Mouse (Mus musculus): ENCODE data around the gene Limd1. TPM values are rescaled to one million over a fixed set of nuclear protein-coding genes. Genes with fewer than 3 reads are reported as not detected.

Gene Limd1
- 33.6 and 33.7 TPM in 2 replicates for polyA plus RNA-seq (2015; fragmentation: Nextera tagmentation; extraction: Ambion mirVana)

DNA sequence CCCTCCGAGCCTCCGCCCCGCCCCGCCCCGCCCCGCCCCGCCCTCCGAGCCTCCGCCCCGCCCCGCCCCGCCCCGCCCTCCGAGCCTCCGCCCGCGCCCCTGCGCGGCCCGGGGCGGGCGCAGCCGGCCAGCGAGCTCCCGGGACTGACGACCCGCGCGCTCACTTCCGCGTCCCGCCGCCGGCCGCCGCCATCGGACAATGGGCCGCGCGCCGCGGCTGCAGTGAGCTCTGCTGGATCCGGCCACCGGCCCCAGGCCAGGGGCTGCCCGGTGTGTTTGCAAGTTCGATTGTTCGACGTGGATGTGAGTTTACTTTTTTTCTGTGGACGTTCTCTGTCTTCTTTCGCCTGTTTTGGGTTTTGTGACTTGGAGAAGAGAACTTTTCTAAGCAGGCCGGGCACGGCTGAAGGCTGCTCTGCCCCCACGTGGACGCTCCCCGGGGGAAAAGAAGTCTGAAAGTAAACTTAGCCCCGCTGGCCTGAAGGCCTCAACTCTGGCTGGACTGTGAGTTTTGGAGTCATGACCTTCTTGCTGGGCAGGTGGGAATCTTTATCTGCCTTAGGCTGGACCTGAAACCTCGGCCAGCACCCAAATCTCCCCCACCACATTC lies at the start of gene Limd1:
TSS of gene Limd1 (plus strand) at position 121 of the 610 bp plus-strand sequence.
- DNase-seq (ENCODE audit: low spot score), result peak; percentile 66

DNA sequence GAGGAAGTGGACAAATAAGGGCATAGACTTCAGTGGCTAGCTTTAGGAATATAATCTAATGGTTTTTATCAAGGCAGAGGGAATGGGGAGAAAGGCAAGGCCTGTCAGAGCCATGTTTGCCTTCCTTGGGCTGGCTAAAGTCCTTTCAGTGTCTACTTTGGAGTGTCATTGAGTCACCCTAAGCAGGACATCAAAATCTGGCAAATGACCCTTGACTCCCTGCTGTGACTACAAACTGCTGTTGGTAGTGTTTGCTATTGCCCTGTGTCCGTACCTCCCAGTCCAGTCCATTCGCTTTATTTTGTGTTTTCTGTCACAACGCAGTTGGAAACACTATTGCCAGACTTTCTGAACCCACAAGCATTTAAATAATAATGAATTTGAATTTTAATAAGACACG lies 48.6 kb upstream of the Limd1 start:
- no peak for DNase-seq (ENCODE audit: low spot score)

DNA sequence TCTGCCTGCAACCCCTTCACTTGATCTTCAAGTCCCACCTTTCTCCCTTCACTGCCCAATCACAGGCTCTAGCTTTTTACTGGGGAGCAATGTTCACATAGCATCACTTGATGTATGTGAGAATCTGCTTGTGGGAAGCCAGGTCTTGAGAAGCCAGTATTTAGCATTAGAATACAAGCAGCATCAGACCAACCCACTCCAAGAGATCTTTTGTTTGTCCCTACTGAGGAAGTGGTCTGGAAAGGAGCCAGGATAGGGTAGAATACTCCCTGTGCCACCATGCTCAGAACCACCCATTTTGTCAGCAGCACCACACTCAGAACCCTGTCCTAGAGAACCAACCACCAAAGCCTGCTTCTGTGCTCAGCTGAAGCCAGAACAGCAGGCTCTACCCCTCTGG lies 47.5 kb upstream of the Limd1 start:
- DNase-seq (ENCODE audit: low spot score), result no peak

DNA sequence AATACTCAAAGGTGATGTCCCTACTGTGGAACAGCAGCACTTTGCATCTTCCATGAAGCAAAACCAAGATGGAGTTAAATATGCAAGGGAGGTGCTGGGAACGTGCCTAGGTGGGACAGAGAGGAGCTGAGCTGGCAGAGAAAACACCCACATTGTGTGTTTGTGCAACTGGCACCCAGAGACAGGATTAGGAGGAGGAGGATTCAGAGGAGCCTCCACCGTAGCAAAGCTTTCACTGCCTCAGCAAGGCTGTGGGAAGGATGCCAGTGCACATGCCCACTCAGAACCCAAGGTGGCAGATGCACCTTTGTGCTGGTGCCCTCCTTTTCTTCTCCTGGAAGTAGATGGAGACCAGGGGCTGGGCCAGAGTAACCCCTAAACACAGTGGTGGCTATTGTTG lies 40.3 kb upstream of the Limd1 start:
- no peak for DNase-seq (ENCODE audit: low spot score)

DNA sequence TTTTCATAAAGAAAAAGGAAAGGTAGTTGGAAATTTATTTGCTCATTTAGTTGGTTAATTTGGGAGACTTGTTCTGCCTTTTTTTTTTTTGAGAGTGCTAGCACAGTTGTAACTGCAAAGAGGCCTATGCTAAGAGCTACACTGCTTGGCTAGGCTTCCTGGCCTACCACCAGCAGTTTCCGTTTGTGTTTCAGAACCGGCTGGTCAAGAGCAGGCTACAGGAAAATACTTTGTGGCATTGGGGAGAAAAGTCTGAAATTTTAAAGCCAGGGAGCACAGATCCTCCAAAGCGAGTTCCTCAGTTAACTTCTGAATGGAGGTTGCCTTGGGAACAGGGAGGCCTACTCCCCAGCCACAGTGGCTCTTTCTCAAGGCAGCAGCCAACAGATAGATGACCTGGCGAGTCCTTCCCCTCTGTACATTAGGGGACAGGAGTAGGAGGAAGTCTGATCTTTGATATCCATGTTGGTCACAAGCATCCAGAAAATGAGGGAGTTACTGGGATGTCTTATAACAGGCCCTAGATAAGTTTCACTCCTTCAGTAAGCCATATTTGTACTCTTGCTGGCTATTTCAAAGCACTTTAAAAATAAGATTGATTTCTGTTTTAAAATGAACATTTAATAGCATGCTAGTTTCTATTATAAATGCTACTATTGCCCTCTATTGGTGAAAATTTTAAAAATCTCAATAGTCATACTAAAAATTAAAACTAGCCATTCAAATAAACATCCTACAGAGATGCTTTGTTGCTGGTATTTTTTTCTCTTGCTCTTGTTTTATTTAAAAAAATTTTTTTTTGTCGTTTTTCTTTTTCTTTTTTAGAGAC lies 38.1 kb upstream of the Limd1 start:
- no peak for DNase-seq (ENCODE audit: low spot score)

DNA sequence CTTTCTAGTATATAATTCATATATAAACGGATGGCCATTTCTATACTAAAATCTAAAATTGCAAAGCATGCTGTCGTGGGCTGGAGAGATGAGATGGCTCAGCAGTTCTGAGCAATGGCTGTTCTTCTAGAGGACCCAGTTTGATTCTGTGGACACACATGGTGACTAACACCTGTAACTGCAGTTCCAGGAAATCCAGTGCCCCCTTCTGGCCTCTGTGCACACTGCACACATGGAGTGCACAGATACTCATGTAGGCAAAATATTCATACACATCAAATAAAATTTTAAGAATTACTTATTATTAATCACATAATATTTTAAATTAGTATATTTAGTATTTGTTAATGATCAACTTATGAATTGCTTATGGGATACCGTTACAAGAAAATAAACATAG lies 31.4 kb upstream of the Limd1 start:
- peak; percentile 22 for DNase-seq (ENCODE audit: low spot score)

DNA sequence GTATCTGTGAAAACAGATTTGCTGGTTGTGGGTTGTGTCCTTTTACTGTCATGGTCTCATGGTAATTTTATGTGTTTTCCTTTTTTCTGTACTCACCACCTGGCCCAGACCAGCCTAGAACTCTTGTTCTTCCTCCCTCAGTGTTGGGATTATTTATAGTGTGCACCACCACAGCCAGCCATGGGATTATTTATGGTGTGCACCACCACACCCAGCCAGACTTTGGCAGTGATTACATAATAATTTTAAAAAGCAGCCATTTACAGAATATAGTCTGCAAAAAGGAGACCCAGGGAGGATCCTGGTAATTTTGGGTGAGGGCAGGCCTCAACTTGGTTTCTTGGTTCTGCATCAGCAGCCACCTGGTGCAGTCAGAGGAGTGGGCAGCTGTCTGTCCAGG lies 29.9 kb upstream of the Limd1 start:
- DNase-seq (ENCODE audit: low spot score), result no peak

DNA sequence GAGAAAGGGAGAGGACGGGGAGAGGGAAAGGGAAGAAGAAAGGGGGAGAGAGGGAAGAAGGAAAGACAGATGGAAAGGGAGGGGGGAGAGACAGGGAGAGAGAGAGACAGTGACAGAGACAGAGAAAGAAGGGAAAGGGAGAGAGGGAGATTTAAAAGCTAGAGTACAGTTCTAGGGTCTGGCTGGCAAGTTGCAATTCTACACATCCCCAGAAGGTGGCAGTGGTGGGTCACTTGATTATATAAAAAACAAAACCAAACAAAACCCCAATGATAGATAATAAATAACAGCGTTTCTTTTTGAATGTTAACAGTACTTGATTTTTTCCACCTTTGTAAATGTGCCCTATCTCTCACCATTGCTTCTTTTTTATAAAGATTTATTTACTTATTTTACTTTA lies 28.3 kb upstream of the Limd1 start:
- peak; percentile 59 for DNase-seq (ENCODE audit: low spot score)

DNA sequence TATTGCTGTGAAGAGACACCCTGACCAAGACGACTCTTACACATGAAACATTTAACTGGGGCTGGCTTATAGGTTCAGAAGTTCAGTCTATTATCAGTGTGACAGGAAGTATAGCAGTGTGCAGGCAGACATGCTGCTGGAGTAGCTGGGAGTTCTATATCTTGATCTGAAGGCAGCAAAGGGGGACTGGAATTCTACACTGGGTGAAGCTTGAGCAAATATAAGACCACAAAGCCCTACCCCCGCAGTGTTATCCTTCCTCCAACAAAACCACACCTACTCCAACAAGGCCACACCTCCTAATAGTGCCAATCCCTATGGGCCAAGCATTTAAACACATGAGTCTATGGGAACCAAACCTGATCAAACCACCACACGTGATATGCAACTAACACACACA lies 26.7 kb upstream of the Limd1 start:
- no peak for DNase-seq (ENCODE audit: low spot score)

DNA sequence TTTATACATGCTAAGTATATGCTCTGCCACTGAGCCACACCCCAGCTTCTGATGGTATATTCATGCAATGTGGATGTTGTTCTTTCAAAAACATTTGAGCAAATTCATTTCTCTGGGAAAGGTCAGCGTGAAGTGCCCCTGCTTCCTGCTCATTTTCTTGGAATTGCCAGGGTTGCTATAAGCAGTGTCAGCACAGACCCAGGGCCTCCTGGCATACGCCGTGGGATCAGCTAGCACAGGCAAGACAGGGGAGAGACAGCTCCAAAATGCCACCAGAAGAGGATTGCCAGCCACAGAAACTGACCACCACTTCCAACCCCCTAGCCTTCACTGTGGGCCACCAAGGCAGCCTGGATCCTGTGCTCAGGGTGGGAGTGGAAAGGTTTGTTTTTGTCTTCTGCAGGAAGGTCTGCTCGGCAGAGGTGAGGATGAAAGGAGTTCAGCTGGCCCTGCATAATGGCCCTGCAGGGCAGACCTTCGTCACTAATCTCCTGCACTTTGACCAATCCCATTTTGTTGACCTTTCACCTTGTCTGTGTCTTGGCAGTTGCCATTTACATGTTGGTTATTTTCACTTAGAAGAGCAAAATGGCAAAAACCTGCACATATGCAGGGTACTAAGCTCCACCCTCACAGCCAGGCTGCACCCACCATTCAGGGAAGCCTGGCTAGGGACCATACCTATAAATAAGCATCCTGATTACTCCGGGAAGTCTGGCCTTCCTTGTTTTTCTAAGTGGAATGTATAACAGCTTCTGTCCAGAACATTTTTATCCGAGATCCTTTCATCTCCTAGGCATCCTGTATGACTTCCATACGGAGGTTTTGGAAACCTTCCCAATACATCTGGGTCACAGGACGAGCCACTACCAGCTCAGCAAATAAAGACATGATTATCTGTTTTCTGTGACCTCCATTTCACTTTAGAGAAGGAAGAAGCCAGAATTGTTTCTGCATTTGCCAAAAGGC lies 21.6 kb upstream of the Limd1 start:
- no peak for DNase-seq (ENCODE audit: low spot score)

DNA sequence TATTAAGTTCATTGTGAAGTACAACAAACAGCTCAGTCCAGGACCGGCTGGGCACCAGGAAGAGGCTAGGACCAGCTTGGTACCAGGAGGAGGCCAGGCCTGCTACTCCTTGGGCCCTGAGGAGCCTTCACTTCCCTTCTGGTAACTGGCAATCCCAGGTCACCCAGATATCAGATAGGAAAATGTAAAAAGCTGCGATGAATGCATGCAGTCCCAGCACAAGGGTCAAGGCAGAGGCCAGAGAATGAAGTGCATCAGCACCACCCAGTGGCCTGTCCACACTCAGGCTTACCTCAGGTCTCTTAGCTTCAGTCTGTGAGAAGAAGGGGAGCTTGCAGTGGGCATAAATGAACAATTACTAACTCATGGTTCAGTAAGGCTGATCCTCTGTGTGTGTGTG lies 20.9 kb upstream of the Limd1 start:
- DNase-seq (ENCODE audit: low spot score), result no peak

DNA sequence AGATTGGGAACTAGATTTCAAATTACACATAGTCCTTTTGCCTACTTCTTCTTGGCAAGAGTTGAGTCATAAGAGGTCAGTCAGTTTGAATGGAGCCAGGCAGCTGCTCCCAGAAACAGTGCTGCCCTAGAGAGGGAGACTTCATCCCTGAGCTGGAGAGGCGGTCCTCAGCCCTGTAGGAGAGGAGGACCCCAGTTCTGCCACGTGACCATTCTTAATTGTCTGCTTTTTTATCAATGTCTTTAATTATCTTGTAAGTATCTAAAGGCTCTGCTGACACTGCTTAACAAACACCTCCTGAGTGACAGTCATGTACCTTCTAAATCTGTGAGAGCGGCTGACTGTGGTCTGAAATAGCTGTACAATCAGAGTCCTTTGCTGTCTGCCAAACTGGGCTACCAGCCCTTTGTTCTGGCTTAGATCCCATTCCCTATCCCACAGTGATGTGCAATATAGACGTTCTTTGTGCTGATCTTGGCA lies 11.3 kb upstream of the Limd1 start:
- no peak for DNase-seq (ENCODE audit: low spot score)

DNA sequence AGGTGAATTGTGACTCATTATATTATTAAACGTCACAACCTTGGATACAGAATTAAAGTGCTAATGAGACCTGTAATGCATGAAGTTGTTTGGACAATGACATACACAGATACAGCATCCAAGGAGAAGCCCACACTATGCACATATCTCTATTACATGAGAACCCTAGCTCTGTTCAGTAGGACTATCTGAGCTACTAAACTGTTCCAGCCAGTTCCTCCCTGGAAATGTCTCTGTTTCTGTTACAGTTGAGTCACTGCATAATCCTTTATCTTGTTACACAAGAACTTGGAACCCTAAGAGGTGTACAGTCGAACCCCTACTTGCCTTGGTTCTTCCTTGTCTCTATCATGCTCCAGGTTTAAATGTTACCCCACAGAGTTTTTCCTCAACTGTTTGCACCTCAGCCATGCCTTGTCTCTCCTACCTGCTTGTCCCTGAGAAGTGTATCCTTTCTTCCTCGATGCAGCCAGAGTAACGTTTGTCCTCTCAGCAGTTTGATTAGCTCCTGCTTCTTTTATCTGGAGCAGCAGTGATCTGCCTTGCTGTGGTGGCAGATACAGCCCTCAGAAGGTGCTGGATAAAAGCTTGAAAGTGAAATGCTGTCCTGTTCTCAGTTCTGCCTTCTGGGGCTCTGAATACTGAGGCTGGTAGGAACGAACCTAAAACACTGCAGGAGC lies 10.0 kb upstream of the Limd1 start:
- no peak for DNase-seq (ENCODE audit: low spot score)

DNA sequence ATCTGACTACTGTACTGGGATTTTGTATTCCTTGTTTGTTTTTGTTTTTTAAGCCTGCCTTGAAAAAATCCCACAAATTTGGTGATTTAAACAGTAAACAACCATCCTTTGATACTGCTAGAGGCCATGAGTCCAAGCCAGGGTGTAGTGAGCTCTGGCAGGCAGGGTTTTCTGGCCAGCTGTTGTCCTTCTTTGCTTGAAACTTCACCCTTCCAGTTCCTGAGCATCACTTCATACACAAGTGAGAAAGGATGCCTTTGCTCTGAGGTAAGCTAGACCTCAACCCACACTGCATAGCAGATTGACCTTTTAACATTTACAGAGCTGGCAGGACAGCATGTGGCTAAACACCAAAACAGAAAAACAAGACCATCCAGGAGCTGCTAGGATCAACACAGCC lies 9.4 kb upstream of the Limd1 start:
- no peak for DNase-seq (ENCODE audit: low spot score)

DNA sequence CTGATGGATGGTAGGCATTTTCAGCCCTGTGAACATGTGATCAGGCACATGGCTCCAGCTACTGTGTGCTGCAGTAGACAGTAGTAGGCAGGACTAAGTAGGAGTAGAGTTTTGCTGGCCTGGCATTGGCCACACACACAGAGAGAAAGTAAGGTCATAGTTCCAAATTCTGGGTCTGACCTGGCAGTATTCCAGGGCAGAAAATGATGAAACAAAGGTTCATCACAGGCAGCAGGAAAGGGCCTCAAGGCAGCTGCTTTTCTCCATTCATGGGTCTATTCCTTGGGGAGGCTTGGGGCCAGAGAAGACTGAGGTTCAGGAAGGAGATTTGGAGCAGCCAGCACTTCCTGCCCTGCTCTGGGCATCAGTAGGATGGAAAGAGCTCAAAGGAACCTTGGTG lies 5.1 kb upstream of the Limd1 start:
- DNase-seq (ENCODE audit: low spot score), result no peak

DNA sequence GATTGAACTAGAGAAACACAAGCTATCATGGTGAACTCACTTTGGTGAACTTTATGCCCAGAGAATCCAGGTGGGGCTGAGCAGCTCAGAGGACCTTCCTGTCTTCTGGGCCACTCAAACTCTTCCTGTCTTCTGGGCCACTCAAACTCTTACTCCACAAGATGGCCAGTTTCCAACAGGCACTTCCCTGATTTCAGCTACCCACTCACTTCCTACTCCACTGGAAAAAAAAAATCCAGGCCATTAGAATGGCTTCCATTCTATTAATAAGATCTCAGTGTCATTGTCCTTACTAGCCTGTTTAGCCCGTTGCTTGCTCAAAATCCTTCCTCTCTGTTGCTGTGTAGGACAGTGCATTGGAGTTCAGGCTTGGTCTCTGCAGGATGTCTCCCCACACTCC lies 2.9 kb upstream of the Limd1 start:
- no peak for DNase-seq (ENCODE audit: low spot score)

DNA sequence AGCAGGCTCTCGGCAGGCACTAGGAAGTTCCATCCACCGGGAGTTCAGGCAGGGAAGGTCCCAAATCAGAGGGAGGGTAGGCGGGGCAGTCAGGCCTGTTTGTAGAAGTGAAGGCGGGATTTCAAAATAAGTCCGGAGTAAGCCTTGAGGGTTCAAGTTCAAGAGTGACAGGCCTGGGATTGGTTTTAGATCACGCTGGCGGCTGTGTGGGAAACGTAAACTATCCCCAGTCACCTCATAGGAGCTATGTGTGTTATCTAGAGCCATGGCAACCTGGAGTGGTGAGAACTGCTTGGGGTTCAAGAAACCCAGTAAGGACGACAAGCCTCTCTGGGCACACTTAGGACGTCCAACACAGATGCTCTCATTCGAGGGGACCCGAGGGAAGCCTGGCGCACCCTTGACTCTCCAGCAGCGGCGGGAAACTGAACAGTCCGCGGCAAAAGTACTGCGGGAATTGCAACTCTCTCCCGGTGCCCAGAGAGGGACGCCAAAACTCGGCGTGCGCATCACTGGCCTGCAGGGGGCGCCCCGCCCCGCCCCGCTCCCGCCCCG lies 398 bp upstream of the Limd1 start:
- peak; percentile 65 for DNase-seq (ENCODE audit: low spot score)

DNA sequence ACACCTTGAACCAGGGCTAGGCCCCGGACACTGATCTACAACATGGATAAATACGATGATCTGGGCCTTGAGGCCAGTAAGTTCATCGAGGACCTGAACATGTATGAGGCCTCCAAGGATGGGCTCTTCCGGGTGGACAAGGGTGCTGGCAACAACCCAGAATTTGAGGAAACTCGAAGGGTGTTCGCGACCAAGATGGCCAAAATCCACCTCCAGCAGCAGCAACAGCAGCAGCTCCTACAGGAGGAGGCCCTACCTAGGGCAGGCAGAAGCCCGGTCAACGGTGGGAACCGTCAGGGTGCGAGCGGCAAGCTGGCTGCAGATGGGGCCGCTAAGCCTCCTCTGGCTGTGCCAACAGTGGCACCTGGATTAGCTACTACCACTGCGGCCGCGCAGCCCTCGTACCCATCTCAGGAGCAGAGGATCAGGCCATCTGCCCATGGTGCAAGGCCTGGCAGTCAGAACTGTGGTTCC lies 727 bp downstream of the Limd1 start:
- DNase-seq (ENCODE audit: low spot score), result peak; percentile 30

DNA sequence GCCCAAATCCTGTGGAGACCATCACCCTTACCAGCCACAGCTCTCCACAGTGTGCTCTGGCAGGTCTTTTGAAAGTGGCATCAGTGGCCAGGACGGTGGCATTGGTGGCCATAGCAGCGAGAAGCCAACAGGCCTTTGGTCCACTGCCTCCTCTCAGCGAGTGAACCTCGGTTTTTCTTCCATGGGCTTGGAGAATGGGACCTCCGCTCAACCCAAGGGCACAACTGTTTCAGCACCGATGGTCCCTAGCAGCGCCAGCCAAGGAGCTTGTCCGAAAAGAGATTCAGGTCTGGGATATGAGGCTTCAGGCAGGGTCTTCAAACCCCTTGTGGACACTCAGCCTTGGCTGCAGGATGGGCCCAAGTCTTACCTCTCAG lies 1.4 kb downstream of the Limd1 start:
- DNase-seq (ENCODE audit: low spot score), result no peak

DNA sequence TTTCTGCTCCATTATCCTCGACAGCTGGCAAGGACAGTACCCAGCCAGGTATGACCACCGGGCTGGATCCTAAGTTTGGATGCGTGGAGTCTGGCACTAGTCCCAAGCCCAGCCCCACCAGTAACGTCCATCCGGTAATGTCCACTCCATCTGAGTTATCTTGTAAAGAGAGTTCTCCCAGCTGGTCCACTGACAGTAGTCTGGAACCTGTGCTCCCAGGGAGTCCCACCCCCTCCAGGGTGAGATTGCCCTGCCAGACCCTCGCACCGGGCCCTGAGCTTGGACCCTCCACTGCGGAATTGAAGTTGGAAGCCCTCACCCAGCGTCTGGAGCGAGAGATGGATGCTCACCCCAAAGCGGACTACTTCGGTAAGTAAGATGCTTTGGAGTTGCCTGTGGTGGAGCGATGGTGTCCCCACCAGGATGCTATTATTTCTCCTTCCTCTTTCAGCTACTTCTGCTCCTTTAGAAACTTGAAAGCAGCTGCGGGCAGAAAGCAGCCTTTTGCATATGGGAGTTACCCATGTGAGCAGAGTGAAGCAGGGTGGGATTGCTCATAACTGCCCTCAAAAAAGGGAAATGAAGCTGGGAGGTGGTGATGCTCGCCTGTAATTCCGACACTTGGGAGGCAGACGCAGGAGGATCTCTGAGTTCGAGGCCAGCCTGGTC lies 1.9 kb downstream of the Limd1 start:
- DNase-seq (ENCODE audit: low spot score), result peak; percentile 18
